Mouse (Mus musculus): ENCODE results near the gene Srsf5. TPM values are rescaled to one million over a fixed set of nuclear protein-coding genes. Genes with fewer than 3 reads are reported as not detected.
A peak's percentile ranks its signal among the peaks of the same experiment; 100 is the strongest.

Srsf5 gene
- polyA plus RNA-seq, 1 experiment from 2014 or later, result 599 TPM

- H3K36me3 ChIP-seq (ENCODE audit: control insufficient read depth, insufficient read depth, low read length), result no peaks in the 10 kb centered on the region
- ATAC-seq (ENCODE audit: low read depth), result no peak
- 53% methylated on average over 1 of the region's 1 CpGs for WGBS
- H3K9ac ChIP-seq (ENCODE audit: low read length), result no peak overlapping the region
- no peak overlapping the region for H3K27ac ChIP-seq (ENCODE audit: low read length)
- H3K4me1 ChIP-seq (replicated peaks; ENCODE audit: control insufficient read depth, insufficient read depth, low read length), result peaks cover 7% of the 10 kb centered on the region; the same call in 1 of the 2 replicates
- no peak overlapping the region for H3K4me3 ChIP-seq (ENCODE audit: low read length)
- H3K9me3 ChIP-seq (ENCODE audit: control insufficient read depth, low read length), result no peaks in the 10 kb centered on the region
- no peak overlapping the region for H3K4me2 ChIP-seq (ENCODE audit: low read depth, low read length)
- no peaks in the 10 kb centered on the region for H3K27me3 ChIP-seq (ENCODE audit: control insufficient read depth, insufficient read depth, low read depth, low read length)
These were observed 17.8 kb upstream of the Srsf5 start for GRCm38 (mm10) chr12:80927518-80927917.

DNA sequence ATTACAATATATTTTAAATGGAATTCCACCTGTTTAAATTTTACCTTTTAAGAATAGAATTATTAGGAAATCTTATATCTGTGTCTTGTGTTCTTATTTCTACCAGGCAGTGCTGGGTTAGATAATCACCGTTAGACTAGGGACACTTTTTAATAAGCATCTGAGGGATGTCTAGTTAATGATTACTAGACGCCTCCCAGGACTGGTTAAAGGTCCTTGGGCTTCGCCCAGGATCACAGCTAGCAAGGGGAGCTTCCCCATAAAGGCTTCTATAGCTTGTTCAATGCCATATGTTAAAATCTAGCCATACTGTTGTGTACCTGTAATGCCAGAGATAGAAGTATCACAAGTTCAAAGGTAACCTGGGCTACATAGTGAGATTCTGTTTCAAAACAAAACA lies 16.4 kb upstream of the Srsf5 start:
- H3K27me3 ChIP-seq (ENCODE audit: control insufficient read depth, insufficient read depth, low read depth, low read length), result no peaks in the 10 kb centered on the region
- H3K4me3 ChIP-seq (ENCODE audit: low read length), result no peak overlapping the region
- no peak overlapping the region for H3K4me2 ChIP-seq (ENCODE audit: low read depth, low read length)
- no peak overlapping the region for H3K27ac ChIP-seq (ENCODE audit: low read length)
- no peak for ATAC-seq (ENCODE audit: low read depth)
- H3K36me3 ChIP-seq (ENCODE audit: control insufficient read depth, insufficient read depth, low read length), result no peaks in the 10 kb centered on the region
- H3K9ac ChIP-seq (ENCODE audit: low read length), result no peak overlapping the region
- 71% methylated on average over 3 of the region's 3 CpGs for WGBS
- peaks cover 4% of the 10 kb centered on the region; the same call in 1 of the 2 replicates for H3K4me1 ChIP-seq (replicated peaks; ENCODE audit: control insufficient read depth, insufficient read depth, low read length)
- H3K9me3 ChIP-seq (ENCODE audit: control insufficient read depth, low read length), result no peaks in the 10 kb centered on the region

GRCm38 (mm10) chr12:80930141-80930540 lies 15.2 kb upstream of the Srsf5 start:
- 72% methylated on average over 7 of the region's 7 CpGs for WGBS
- Histone ChIP-seq H3K27ac (ENCODE audit: low read length) (no peak overlapping the region), H3K4me3 (ENCODE audit: low read length) (no peak overlapping the region), H3K9me3 (ENCODE audit: control insufficient read depth, low read length) (no peaks in the 10 kb centered on the region), H3K4me2 (ENCODE audit: low read depth, low read length) (no peak overlapping the region), H3K36me3 (ENCODE audit: control insufficient read depth, insufficient read depth, low read length) (no peaks in the 10 kb centered on the region), H3K9ac (ENCODE audit: low read length) (no peak overlapping the region), H3K27me3 (ENCODE audit: control insufficient read depth, insufficient read depth, low read depth, low read length) (no peaks in the 10 kb centered on the region), H3K4me1 (replicated peaks; ENCODE audit: control insufficient read depth, insufficient read depth, low read length) (no peaks in the 10 kb centered on the region)
- ATAC-seq (ENCODE audit: low read depth), result no peak

DNA sequence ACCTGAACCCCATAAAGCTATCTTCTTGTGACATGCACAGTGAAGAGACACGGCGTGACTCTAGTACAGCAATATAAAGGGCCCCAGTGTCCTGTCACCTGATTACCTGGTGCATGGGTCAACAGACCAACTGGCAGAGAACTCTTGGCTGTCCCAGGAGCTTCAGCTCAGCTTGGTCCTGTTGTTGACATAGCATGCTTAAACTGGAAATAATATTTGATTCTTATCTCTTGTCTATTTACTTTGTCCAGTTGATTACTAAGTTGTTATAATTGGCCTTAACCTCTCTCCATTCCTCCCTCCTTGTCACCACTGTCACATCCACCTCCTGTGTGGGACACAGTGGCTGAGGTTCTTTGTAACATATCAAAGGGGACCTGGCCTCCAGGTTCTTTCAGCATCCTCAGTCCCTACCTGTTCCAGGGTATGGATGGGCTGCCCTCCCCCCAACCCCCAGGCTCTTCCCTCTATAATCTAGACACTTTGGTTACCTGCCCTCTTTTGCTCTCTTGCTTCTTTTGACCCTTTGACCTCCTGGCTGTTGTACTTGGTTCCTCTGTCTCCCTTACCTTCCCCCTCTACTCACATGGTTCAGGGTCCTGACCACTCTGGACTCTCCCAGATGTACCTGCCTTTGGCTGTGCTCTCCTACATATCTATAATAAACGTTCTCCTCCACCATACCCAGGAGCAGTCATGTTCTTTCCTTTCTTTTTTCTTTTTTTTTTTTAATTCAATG lies 13.7 kb upstream of the Srsf5 start:
- WGBS, result 64% methylated on average over 3 of the region's 3 CpGs
- H3K4me2 ChIP-seq (ENCODE audit: low read depth, low read length), result no peak overlapping the region
- no peaks in the 10 kb centered on the region for H3K36me3 ChIP-seq (ENCODE audit: control insufficient read depth, insufficient read depth, low read length)
- H3K4me3 ChIP-seq (ENCODE audit: low read length), result no peak overlapping the region
- no peak for ATAC-seq (ENCODE audit: low read depth)
- no peaks in the 10 kb centered on the region for H3K27me3 ChIP-seq (ENCODE audit: control insufficient read depth, insufficient read depth, low read depth, low read length)
- no peaks in the 10 kb centered on the region for H3K9me3 ChIP-seq (ENCODE audit: control insufficient read depth, low read length)
- H3K9ac ChIP-seq (ENCODE audit: low read length), result no peak overlapping the region
- no peaks in the 10 kb centered on the region for H3K4me1 ChIP-seq (replicated peaks; ENCODE audit: control insufficient read depth, insufficient read depth, low read length)
- no peak overlapping the region for H3K27ac ChIP-seq (ENCODE audit: low read length)

- no peak for ATAC-seq (ENCODE audit: low read depth)
- Histone ChIP-seq H3K4me1 (replicated peaks; ENCODE audit: control insufficient read depth, insufficient read depth, low read length) (no peaks in the 10 kb centered on the region), H3K36me3 (ENCODE audit: control insufficient read depth, insufficient read depth, low read length) (no peaks in the 10 kb centered on the region), H3K9ac (ENCODE audit: low read length) (no peak overlapping the region), H3K4me3 (ENCODE audit: low read length) (no peak overlapping the region), H3K9me3 (ENCODE audit: control insufficient read depth, low read length) (no peaks in the 10 kb centered on the region), H3K4me2 (ENCODE audit: low read depth, low read length) (no peak overlapping the region), H3K27ac (ENCODE audit: low read length) (no peak overlapping the region), H3K27me3 (ENCODE audit: control insufficient read depth, insufficient read depth, low read depth, low read length) (no peaks in the 10 kb centered on the region)
- 81% methylated on average over 1 of the region's 1 CpGs for WGBS
These were observed 12.4 kb upstream of the Srsf5 start for GRCm38 (mm10) chr12:80932865-80933264.

GRCm38 (mm10) chr12:80936751-80937150 lies 8.6 kb upstream of the Srsf5 start:
- WGBS, result 48% methylated on average over 2 of the region's 2 CpGs
- H3K36me3 ChIP-seq (ENCODE audit: control insufficient read depth, insufficient read depth, low read length), result no peaks in the 10 kb centered on the region
- H3K27ac ChIP-seq (ENCODE audit: low read length), result no peak overlapping the region
- no peak overlapping the region for H3K4me3 ChIP-seq (ENCODE audit: low read length)
- no peak overlapping the region for H3K4me2 ChIP-seq (ENCODE audit: low read depth, low read length)
- H3K9ac ChIP-seq (ENCODE audit: low read length), result no peak overlapping the region
- no peaks in the 10 kb centered on the region for H3K9me3 ChIP-seq (ENCODE audit: control insufficient read depth, low read length)
- ATAC-seq (ENCODE audit: low read depth), result peak; percentile 82
- H3K4me1 ChIP-seq (replicated peaks; ENCODE audit: control insufficient read depth, insufficient read depth, low read length), result peaks cover 9% of the 10 kb centered on the region
- H3K27me3 ChIP-seq (ENCODE audit: control insufficient read depth, insufficient read depth, low read depth, low read length), result no peaks in the 10 kb centered on the region

- 64% methylated on average over 9 of the region's 9 CpGs for WGBS
- no peak for ATAC-seq (ENCODE audit: low read depth)
These were observed 7.8 kb upstream of the Srsf5 start for GRCm38 (mm10) chr12:80937331-80938029.

GRCm38 (mm10) chr12:80938642-80939041 lies 6.7 kb upstream of the Srsf5 start:
- H3K27ac ChIP-seq (ENCODE audit: low read length), result peak overlapping the region; percentile 69
- 17% methylated on average over 5 of the region's 5 CpGs for WGBS

More at GRCm38 (mm10) chr12:80937331-80938029, 7.8 kb upstream of the Srsf5 start:
- H3K27me3 ChIP-seq (ENCODE audit: control insufficient read depth, insufficient read depth, low read depth, low read length), result no peaks in the 10 kb centered on the region
- no peak overlapping the region for H3K27ac ChIP-seq (ENCODE audit: low read length)
- no peak overlapping the region for H3K4me2 ChIP-seq (ENCODE audit: low read depth, low read length)
- peaks cover 9% of the 10 kb centered on the region for H3K4me1 ChIP-seq (replicated peaks; ENCODE audit: control insufficient read depth, insufficient read depth, low read length)
- no peak overlapping the region for H3K4me3 ChIP-seq (ENCODE audit: low read length)
- H3K9ac ChIP-seq (ENCODE audit: low read length), result no peak overlapping the region
- H3K9me3 ChIP-seq (ENCODE audit: control insufficient read depth, low read length), result no peaks in the 10 kb centered on the region
- H3K36me3 ChIP-seq (ENCODE audit: control insufficient read depth, insufficient read depth, low read length), result no peaks in the 10 kb centered on the region

GRCm38 (mm10) chr12:80939165-80939564 lies 6.1 kb upstream of the Srsf5 start:
- Histone ChIP-seq H3K4me2 (ENCODE audit: low read depth, low read length) (no peak overlapping the region), H3K27ac (ENCODE audit: low read length) (peak overlapping the region; percentile 69), H3K9ac (ENCODE audit: low read length) (no peak overlapping the region; the same call in 1 of the 2 replicates), H3K4me1 (replicated peaks; ENCODE audit: control insufficient read depth, insufficient read depth, low read length) (peaks cover 9% of the 10 kb centered on the region), H3K36me3 (ENCODE audit: control insufficient read depth, insufficient read depth, low read length) (no peaks in the 10 kb centered on the region), H3K9me3 (ENCODE audit: control insufficient read depth, low read length) (no peaks in the 10 kb centered on the region), H3K4me3 (ENCODE audit: low read length) (no peak overlapping the region), H3K27me3 (ENCODE audit: control insufficient read depth, insufficient read depth, low read depth, low read length) (no peaks in the 10 kb centered on the region)
- ATAC-seq (ENCODE audit: low read depth), result no peak
- 74% methylated on average over 4 of the region's 4 CpGs for WGBS

More at GRCm38 (mm10) chr12:80938642-80939041, 6.7 kb upstream of the Srsf5 start:
- Histone ChIP-seq H3K9ac (ENCODE audit: low read length) (peak overlapping the region; percentile 35; the same call in 1 of the 2 replicates), H3K9me3 (ENCODE audit: control insufficient read depth, low read length) (no peaks in the 10 kb centered on the region), H3K36me3 (ENCODE audit: control insufficient read depth, insufficient read depth, low read length) (no peaks in the 10 kb centered on the region), H3K27me3 (ENCODE audit: control insufficient read depth, insufficient read depth, low read depth, low read length) (no peaks in the 10 kb centered on the region), H3K4me2 (ENCODE audit: low read depth, low read length) (no peak overlapping the region), H3K4me3 (ENCODE audit: low read length) (no peak overlapping the region), H3K4me1 (replicated peaks; ENCODE audit: control insufficient read depth, insufficient read depth, low read length) (peaks cover 9% of the 10 kb centered on the region)
- ATAC-seq (ENCODE audit: low read depth), result peak; percentile 56; the same call in 1 of the 2 replicates
